Mouse (Mus musculus) intestine, postnatal 0 days (tissue): ENCODE results near the gene Trim44. TPM values are rescaled to one million over a fixed set of nuclear protein-coding genes. Genes with fewer than 3 reads are reported as not detected.

Source experiments
- ATAC-seq: fragments of 200-750 bp; cut with Nextera tagmentation; 2 replicates; pipeline ENCODE4 v1.8.0; 2017; ENCODE audit warnings: mild to moderate bottlenecking, moderate TSS enrichment, moderate library complexity
- H3K27ac ChIP-seq: fragments of 300-500 bp; sonication (generic); 2 replicates; pipeline ENCODE4 v1.5.1; 2014; ENCODE audit warnings: mild to moderate bottlenecking, low read depth, low read length, moderate library complexity
- H3K27me3 ChIP-seq: fragments of 300-500 bp; sonication (generic); replicated peaks from 2 replicates; pipeline ENCODE4 v1.6.1; 2014; ENCODE audit warnings: low read length, mixed read lengths; ENCODE audit not compliant: control insufficient read depth, insufficient read depth
- H3K36me3 ChIP-seq: fragments of 300-500 bp; sonication (generic); 2 replicates; pipeline ENCODE4 v1.6.1; 2014; ENCODE audit warnings: mild to moderate bottlenecking, moderate library complexity; ENCODE audit not compliant: control insufficient read depth, insufficient read depth
- H3K4me1 ChIP-seq: fragments of 300-500 bp; sonication (generic); replicated peaks from 2 replicates; pipeline ENCODE4 v1.6.1; 2014; ENCODE audit warnings: antibody characterized with exemption, low read length, mixed read lengths; ENCODE audit not compliant: control insufficient read depth, insufficient read depth
- H3K4me2 ChIP-seq: fragments of 300-500 bp; sonication (generic); replicated peaks from 2 replicates; pipeline ENCODE4 v1.6.1; 2014; ENCODE audit warnings: low read depth, mild to moderate bottlenecking, moderate library complexity
- H3K4me3 ChIP-seq: fragments of 300-500 bp; sonication (generic); 2 replicates; pipeline ENCODE4 v1.5.1; 2014; ENCODE audit warnings: low read depth, low read length
- H3K9ac ChIP-seq: fragments of 300-500 bp; sonication (generic); 2 replicates; pipeline ENCODE4 v1.6.1; 2014; ENCODE audit warnings: mild to moderate bottlenecking, low read depth, low read length
- H3K9me3 ChIP-seq: fragments of 300-500 bp; sonication (generic); 2 replicates; pipeline ENCODE4 v1.6.1; 2016; ENCODE audit warnings: mixed run types; ENCODE audit not compliant: control insufficient read depth
- CTCF ChIP-seq: sonication (generic); IDR thresholded peaks from 2 replicates; pipeline ENCODE4 v1.5.1; 2016; ENCODE audit warnings: low read depth, mild to moderate bottlenecking, control low read depth, antibody characterized with exemption, moderate library complexity
- WGBS: fragments of 180-500 bp; shearing (Covaris S2); extraction: QIAGEN DNeasy Blood & Tissue Kit; methylation state at CpG from one replicate; pipeline ENCODE4 v1.1.7; 2014; 5-methylcytosine and 5-hydroxymethylcytosine counted together
- polyA plus RNA-seq: library from polyadenylated mRNA; unstranded; fragments of >200 nt; fragmentation: Nextera tagmentation; extraction: Ambion mirVana; gene quantifications from 2 replicates; pipeline ENCODE4 v1.2.1, GENCODE M21; 2015

Trim44 gene
- polyA plus RNA-seq, 1 experiment from 2014 or later, result 12.3 TPM

DNA sequence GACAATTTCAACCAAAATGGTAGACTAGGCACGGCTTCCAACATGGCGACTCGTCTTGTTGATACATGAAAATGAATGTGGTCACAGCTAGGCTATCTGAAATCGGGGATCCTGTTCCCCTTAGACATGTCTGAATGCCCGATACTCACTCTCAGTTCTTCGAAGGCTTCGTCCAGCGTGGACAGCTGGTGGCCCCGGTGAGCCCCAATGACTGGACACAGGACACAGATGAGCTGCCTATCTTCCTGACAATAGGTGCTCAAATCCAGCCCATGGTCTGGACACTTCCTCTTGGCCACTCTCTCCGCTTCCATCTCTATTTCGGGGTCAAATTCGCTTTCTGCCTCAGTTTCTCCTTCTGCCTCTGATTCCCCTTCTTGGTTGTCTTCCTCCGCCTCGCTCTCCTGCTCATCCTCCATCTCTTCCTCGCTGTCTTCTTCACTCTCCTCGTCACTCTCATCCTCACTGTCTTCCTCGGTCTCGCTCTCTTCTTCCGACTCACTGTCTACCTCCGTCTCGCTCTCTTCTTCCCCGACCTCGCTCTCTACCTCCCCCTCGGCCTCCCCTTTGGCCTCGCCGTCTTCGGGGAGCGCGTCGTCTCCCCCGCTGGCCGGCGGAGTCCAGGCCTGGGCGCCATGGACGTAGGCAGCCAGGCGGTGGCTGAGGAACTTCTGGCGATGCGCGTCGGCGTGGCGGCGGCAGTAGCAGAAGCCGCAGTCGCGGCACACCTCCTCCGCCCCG lies 7.6 kb downstream of the Trim44 start:
- Histone ChIP-seq H3K4me3 (peak overlapping the region; percentile 58), H3K27me3 (no peaks in the 10 kb centered on the region), H3K9me3 (no peaks in the 10 kb centered on the region), H3K4me1 (peaks cover 8% of the 10 kb centered on the region; the same call in 1 of the 2 replicates), H3K36me3 (no peaks in the 10 kb centered on the region), H3K27ac (peak overlapping the region; percentile 91), H3K4me2 (peak overlapping the region; percentile 84), H3K9ac (peak overlapping the region; percentile 85)
- WGBS, result 39% methylated on average over 46 of the region's 48 CpGs
- ATAC-seq, result no peak
- 0 out of 2 replicates have a peak, but pooled peaks have one; percentile 14 for TF ChIP-seq CTCF

DNA sequence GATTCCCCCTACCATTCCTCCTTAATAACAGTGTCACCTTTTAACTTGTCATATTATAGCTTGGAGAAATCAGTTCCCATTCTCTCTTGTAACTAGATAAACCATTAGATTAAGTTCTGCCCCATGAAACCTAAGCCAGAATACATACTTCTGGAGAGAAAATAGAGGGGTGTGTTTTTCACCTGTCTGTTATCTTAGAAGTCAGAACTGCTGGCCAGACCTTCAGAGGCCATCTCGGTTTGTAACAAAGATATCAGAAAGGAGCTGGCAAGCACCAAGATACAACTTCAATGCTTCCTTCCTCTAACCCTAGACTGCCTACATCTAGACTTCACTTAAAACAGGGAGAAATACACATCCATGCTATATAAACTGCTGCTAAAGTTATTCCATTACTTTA lies 11.1 kb downstream of the Trim44 start:
- H3K9me3 ChIP-seq, result no peaks in the 10 kb centered on the region
- H3K27me3 ChIP-seq, result no peaks in the 10 kb centered on the region
- WGBS, result 43% methylated on average over 1 of the region's 1 CpGs
- no peak for ATAC-seq
- H3K27ac ChIP-seq, result no peak overlapping the region
- no peak overlapping the region for H3K4me2 ChIP-seq
- H3K4me1 ChIP-seq, result peaks cover 8% of the 10 kb centered on the region; the same call in 1 of the 2 replicates
- no peaks in the 10 kb centered on the region for H3K36me3 ChIP-seq
- no peak overlapping the region for H3K4me3 ChIP-seq
- TF ChIP-seq CTCF, result no peak
- no peak overlapping the region for H3K9ac ChIP-seq

DNA sequence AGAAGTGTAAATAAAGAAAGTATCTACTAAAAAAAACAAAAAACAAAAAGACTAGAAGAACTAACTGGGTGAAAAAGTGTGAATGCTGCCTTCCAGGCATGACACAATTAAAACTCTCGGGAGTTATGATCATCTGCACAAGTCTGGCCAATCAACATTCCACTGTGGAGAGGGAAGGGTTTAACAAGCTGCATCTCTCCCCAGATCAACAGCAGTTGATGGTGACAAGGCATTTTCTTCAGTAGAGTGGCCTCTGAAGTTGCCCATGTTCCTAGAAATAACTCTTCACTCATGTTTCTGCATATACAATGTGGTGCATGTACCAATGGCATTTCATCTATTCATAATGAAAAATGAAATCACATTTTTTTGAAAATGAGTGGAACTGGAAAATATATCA lies 14.2 kb downstream of the Trim44 start:
- no peak for TF ChIP-seq CTCF
- no peak for ATAC-seq
- Histone ChIP-seq H3K4me1 (no peaks in the 10 kb centered on the region), H3K27ac (no peak overlapping the region), H3K4me3 (no peak overlapping the region), H3K9ac (no peak overlapping the region), H3K4me2 (no peak overlapping the region), H3K9me3 (no peaks in the 10 kb centered on the region), H3K36me3 (no peaks in the 10 kb centered on the region), H3K27me3 (no peaks in the 10 kb centered on the region)
- WGBS, result 74% methylated on average over 1 of the region's 1 CpGs

DNA sequence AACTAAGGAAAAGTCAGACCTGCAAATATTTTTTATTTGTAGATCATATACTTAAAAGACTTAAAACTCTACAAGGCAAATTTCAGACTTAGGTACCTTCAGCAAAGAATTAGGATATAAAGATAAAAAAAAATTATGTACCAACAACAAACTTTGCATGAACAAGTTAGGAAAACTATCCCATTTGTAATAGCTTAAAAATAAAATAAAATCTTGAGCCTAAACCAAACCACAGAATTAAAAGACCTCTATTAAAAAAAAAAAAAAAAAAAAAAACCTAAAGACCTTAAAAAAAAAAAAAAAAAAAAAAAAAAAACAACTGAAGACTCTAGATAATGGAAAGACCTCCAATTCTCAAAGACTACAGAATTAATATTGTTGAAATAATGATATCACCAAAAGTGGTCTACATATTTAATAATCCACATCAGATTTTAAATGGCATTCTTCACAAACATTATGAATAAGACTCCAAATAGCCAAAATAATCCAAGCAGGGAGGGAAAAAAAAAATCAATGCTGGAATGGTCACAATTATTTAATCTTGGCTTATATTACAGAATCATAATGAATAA lies 22.2 kb downstream of the Trim44 start:
- Histone ChIP-seq H3K9ac (no peak overlapping the region), H3K36me3 (no peaks in the 10 kb centered on the region), H3K27ac (no peak overlapping the region), H3K4me3 (no peak overlapping the region), H3K27me3 (no peaks in the 10 kb centered on the region), H3K4me1 (peaks cover 12% of the 10 kb centered on the region; the same call in 1 of the 2 replicates), H3K4me2 (no peak overlapping the region), H3K9me3 (no peaks in the 10 kb centered on the region)
- TF ChIP-seq CTCF, result no peak
- no peak for ATAC-seq

DNA sequence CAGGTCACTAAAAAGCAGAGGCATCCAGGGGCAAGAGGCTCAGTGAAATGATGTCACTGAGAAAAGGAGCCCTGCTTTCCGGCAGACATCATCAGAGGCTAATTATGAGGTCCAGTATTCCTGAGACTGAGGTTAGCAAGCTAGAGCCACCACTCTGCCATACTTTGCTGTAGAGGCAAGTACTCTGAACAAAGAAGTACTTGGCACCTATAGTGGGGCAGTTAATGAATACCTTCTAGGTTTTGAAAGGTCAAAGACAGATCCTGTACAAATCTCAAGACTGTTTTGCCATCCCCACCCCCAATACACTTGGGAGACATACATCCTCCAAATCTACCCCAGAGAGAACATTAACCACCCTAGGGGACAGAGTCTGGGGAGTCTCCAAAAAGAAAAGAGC lies 23.1 kb downstream of the Trim44 start:
- TF ChIP-seq CTCF, result no peak
- H3K27ac ChIP-seq, result no peak overlapping the region
- H3K4me1 ChIP-seq, result peaks cover 12% of the 10 kb centered on the region; the same call in 1 of the 2 replicates
- no peak overlapping the region for H3K4me3 ChIP-seq
- ATAC-seq, result no peak
- no peaks in the 10 kb centered on the region for H3K36me3 ChIP-seq
- H3K9me3 ChIP-seq, result no peaks in the 10 kb centered on the region
- no peaks in the 10 kb centered on the region for H3K27me3 ChIP-seq
- no peak overlapping the region for H3K9ac ChIP-seq
- no peak overlapping the region for H3K4me2 ChIP-seq
- 50% methylated on average over 1 of the region's 1 CpGs for WGBS

DNA sequence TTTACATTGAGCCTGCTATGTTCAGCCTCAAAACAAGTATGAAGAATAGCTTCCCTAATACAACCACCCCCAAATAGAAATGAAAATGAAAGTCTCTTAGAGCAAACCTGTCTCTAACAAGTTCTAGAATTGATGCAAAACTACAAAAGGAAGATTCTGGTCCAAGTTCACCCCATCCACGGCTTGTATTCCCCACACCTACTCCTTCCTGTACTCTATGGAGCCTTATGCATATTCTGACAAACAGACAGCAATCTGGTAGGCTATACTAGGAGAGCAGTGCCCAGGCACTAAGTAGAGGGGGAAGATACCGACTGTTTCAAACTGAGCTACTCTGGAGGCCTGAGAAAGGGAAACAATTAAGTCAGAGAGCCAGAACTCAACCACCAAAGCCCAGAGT lies 23.6 kb downstream of the Trim44 start:
- 47% methylated on average over 2 of the region's 2 CpGs for WGBS
- no peak overlapping the region for H3K4me2 ChIP-seq
- peaks cover 12% of the 10 kb centered on the region; the same call in 1 of the 2 replicates for H3K4me1 ChIP-seq
- H3K9ac ChIP-seq, result no peak overlapping the region
- no peak for TF ChIP-seq CTCF
- H3K27me3 ChIP-seq, result no peaks in the 10 kb centered on the region
- H3K4me3 ChIP-seq, result no peak overlapping the region
- no peaks in the 10 kb centered on the region for H3K9me3 ChIP-seq
- no peak for ATAC-seq
- no peaks in the 10 kb centered on the region for H3K36me3 ChIP-seq
- no peak overlapping the region for H3K27ac ChIP-seq
